Mouse (Mus musculus) E14TG2a.4 (cell line): ENCODE results near the gene Mapkapk3.

ENCODE experiments used
- H3K27me3 ChIP-seq: 2 replicates; pipeline ENCODE4 v1.6.1; 2014; ENCODE audit warnings: low read length, control low read depth; ENCODE audit not compliant: insufficient read depth
- H3K36me3 ChIP-seq: 2 replicates; pipeline ENCODE4 v1.6.1; 2014; ENCODE audit warnings: low read length, control low read depth; ENCODE audit not compliant: insufficient read depth
- H3K4me1 ChIP-seq: replicated peaks from 2 replicates; pipeline ENCODE4 v1.6.1; 2014; ENCODE audit warnings: low read depth, low read length, control low read depth
- H3K4me3 ChIP-seq: replicated peaks from 2 replicates; pipeline ENCODE4 v1.5.1; 2014; ENCODE audit warnings: mild to moderate bottlenecking, low read length
- H3K9me3 ChIP-seq: 2 replicates; pipeline ENCODE4 v1.6.1; 2014; ENCODE audit warnings: low read length, control low read depth
- CTCF ChIP-seq: conservative IDR thresholded peaks from 2 replicates; pipeline ENCODE4 v1.5.1; 2014; ENCODE audit warnings: low read length
- NANOG ChIP-seq: IDR thresholded peaks from 2 replicates; pipeline ENCODE4 v1.6.1; 2014; ENCODE audit warnings: borderline replicate concordance, low read length, mixed read lengths
- POU5F1 ChIP-seq: IDR thresholded peaks from 2 replicates; pipeline ENCODE4 v1.6.1; 2014; ENCODE audit warnings: low read length, borderline replicate concordance

Gene Mapkapk3

GRCm38 (mm10) chr9:107304383-107304782 is 14.7 kb upstream of the Mapkapk3 start:
- H3K4me1 ChIP-seq: peaks cover 49% of the 10 kb centered on the region
- H3K27me3 ChIP-seq: peaks cover 13% of the 10 kb centered on the region
- H3K36me3 ChIP-seq: peaks cover 18% of the 10 kb centered on the region
- H3K9me3 ChIP-seq: no peaks in the 10 kb centered on the region
- TF ChIP-seq CTCF: no peak
- no peak for TF ChIP-seq NANOG
- no peak for TF ChIP-seq POU5F1
- no peak overlapping the region for H3K4me3 ChIP-seq

DNA sequence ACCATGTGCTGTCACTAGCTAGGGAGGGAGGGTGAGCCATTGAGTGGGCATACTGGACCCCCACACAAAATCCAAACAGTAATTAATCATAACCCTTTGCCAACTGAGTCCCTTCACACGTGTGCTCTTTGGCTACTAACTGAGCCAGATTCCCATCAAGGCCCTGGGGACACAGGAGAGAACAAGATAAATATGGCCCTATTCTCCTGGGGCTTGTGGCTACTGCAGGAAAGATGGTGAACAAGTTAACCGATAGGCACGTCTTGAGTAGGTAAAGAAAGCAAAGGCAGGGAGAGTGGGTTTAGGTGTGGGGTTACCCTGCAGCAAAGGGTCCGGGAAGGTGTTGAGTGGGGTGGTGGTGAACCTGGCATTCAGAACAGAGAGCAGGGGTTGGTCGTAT is 14.2 kb upstream of the Mapkapk3 start:
- no peaks in the 10 kb centered on the region for H3K9me3 ChIP-seq
- peaks cover 18% of the 10 kb centered on the region for H3K36me3 ChIP-seq
- no peak overlapping the region for H3K4me3 ChIP-seq
- H3K4me1 ChIP-seq: peaks cover 54% of the 10 kb centered on the region
- no peak for TF ChIP-seq CTCF
- TF ChIP-seq NANOG: no peak
- no peak for TF ChIP-seq POU5F1
- H3K27me3 ChIP-seq: peaks cover 13% of the 10 kb centered on the region

- H3K4me3 ChIP-seq: no peak overlapping the region
- peaks cover 18% of the 10 kb centered on the region for H3K36me3 ChIP-seq
- TF ChIP-seq NANOG: no peak
- no peak for TF ChIP-seq POU5F1
- peaks cover 60% of the 10 kb centered on the region for H3K4me1 ChIP-seq
- H3K27me3 ChIP-seq: peaks cover 15% of the 10 kb centered on the region
- no peaks in the 10 kb centered on the region for H3K9me3 ChIP-seq
Observed at GRCm38 (mm10) chr9:107303121-107303820, 13.6 kb upstream of the Mapkapk3 start.

- H3K27me3 ChIP-seq: peaks cover 21% of the 10 kb centered on the region
- H3K9me3 ChIP-seq: no peaks in the 10 kb centered on the region
- peaks cover 18% of the 10 kb centered on the region for H3K36me3 ChIP-seq
- no peak overlapping the region for H3K4me3 ChIP-seq
- no peak for TF ChIP-seq CTCF
- no peak for TF ChIP-seq NANOG
- peaks cover 65% of the 10 kb centered on the region for H3K4me1 ChIP-seq
Observed at GRCm38 (mm10) chr9:107302592-107302991, 12.9 kb upstream of the Mapkapk3 start.

DNA sequence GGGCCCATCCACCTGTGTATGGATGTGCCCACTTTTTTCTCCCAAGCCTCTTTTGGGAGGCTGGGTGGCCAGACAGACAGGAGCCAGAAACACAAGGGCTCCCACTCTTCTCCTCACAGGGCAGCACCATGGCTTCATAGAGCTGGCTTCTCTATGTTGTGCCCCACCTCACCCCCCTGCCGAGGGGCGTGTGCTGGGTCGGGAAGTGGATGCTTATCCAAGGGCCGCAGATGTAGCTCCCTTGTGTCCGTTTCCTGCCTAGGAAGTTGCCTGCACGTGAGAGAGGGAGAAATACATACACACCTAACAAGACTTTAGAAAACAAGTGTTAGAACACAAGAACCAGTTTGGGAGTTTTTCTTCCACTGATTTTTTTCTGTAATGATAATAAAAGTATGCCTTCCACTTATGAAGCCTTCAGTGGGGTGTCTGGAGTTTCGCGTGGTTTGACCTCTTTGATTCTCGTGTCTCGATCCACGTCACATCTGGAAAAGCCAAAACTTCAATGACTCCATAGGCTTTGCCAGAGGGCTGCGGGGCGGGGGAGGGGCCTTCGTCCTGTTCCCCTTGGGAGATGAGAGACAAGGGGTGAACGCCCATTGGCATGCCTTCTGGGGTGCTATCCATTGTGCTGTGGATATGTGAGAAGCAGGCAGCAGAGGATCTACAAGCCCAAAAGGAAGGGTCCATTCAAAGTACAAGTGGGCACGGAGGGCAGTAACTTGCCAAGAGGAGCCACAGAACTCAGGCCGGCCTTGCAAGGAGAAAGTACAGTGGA is 12.1 kb upstream of the Mapkapk3 start:
- peaks cover 69% of the 10 kb centered on the region for H3K4me1 ChIP-seq
- TF ChIP-seq POU5F1: no peak
- TF ChIP-seq CTCF: no peak
- no peak for TF ChIP-seq NANOG
- H3K9me3 ChIP-seq: no peaks in the 10 kb centered on the region
- no peak overlapping the region for H3K4me3 ChIP-seq
- peaks cover 18% of the 10 kb centered on the region for H3K36me3 ChIP-seq
- H3K27me3 ChIP-seq: peaks cover 29% of the 10 kb centered on the region

DNA sequence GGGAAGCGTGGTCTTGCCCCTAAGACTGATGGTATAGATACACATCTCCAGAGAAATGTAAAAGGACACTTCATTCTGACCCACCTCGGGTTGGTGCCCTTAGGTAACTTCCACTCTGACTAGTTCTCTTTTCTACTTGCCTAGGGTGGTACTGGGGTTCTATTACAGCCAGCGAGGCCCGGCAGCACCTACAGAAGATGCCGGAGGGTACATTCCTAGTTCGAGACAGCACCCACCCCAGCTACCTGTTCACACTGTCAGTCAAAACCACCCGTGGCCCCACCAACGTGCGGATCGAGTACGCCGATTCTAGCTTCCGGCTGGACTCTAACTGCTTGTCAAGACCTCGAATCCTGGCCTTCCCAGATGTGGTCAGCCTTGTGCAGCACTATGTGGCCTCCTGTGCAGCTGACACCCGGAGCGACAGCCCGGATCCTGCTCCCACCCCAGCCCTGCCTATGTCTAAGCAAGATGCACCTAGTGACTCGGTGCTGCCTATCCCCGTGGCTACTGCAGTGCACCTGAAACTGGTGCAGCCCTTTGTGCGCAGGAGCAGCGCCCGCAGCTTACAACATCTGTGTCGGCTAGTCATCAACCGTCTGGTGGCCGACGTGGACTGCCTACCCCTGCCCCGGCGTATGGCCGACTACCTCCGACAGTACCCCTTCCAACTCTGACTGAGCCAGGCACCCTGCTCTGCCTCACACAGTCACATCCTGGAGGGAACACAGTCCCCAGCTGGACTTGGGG is 10.7 kb upstream of the Mapkapk3 start:
- Histone ChIP-seq H3K4me1 (peaks cover 70% of the 10 kb centered on the region), H3K27me3 (peaks cover 36% of the 10 kb centered on the region), H3K4me3 (no peak overlapping the region), H3K9me3 (no peaks in the 10 kb centered on the region), H3K36me3 (peaks cover 18% of the 10 kb centered on the region)
- TF ChIP-seq NANOG (no peak), POU5F1 (no peak), CTCF (no peak)

GRCm38 (mm10) chr9:107299783-107300182 is 10.1 kb upstream of the Mapkapk3 start:
- Histone ChIP-seq H3K9me3 (no peaks in the 10 kb centered on the region), H3K4me3 (no peak overlapping the region), H3K4me1 (peaks cover 67% of the 10 kb centered on the region), H3K36me3 (peaks cover 18% of the 10 kb centered on the region), H3K27me3 (peaks cover 38% of the 10 kb centered on the region)
- TF ChIP-seq POU5F1 (no peak), CTCF (no peak), NANOG (no peak)

GRCm38 (mm10) chr9:107298876-107299275 is 9.2 kb upstream of the Mapkapk3 start:
- H3K9me3 ChIP-seq: no peaks in the 10 kb centered on the region
- H3K36me3 ChIP-seq: peaks cover 18% of the 10 kb centered on the region
- no peak overlapping the region for H3K4me3 ChIP-seq
- TF ChIP-seq CTCF: no peak; the same call in 1 of the 2 replicates
- TF ChIP-seq POU5F1: no peak
- TF ChIP-seq NANOG: no peak
- peaks cover 73% of the 10 kb centered on the region for H3K4me1 ChIP-seq
- H3K27me3 ChIP-seq: peaks cover 38% of the 10 kb centered on the region
